Mouse (Mus musculus): ENCODE data around the gene Sbk3.
"Not testable (repeated sequence)": the region's sequence is repeated elsewhere in the genome, so short reads cannot be mapped to it uniquely, and the experiment has no call there.

The Sbk3 gene

GRCm38 (mm10) chr7:4971068-4971467, at the start of gene Sbk3:
Sbk3 (minus strand) TSS chr7:4971168.
- no peak for DNase-seq

- no peak for DNase-seq
Measured at GRCm38 (mm10) chr7:5020685-5021084, 49.7 kb upstream of the Sbk3 start.

- peak; percentile 98 for DNase-seq
Measured at GRCm38 (mm10) chr7:5020000-5020681, 49.2 kb upstream of the Sbk3 start, which contains the start of the genes Zfp865 and Ccdc106. Zfp865 (plus strand) TSS chr7:5020376. Ccdc106 (plus strand) TSS chr7:5020553.

- not testable (repeated sequence) for DNase-seq
Measured at GRCm38 (mm10) chr7:5019576-5019975, 48.6 kb upstream of the Sbk3 start.

- no peak for DNase-seq
Measured at GRCm38 (mm10) chr7:5017931-5018330, 47.0 kb upstream of the Sbk3 start.

- no peak for DNase-seq
Measured at GRCm38 (mm10) chr7:5017352-5017751, 46.4 kb upstream of the Sbk3 start.

GRCm38 (mm10) chr7:5016920-5017319, 46.0 kb upstream of the Sbk3 start:
- DNase-seq = no peak

- DNase-seq = no peak
Measured at GRCm38 (mm10) chr7:5016057-5016456, 45.1 kb upstream of the Sbk3 start.

GRCm38 (mm10) chr7:5015118-5016001, 44.4 kb upstream of the Sbk3 start, which contains the start of gene Gm44973:
Gm44973 (plus strand) TSS chr7:5015496.
- peak; percentile 87 to 90 for DNase-seq

GRCm38 (mm10) chr7:5014251-5015117, 43.5 kb upstream of the Sbk3 start, which contains the start of the genes Zfp524 and Fiz1:
Zfp524 (plus strand) TSS chr7:5014415.
Fiz1 (minus strand) TSS chr7:5014697.
- DNase-seq = peak; percentile 95 to 98

- DNase-seq = no peak
Measured at GRCm38 (mm10) chr7:5012681-5013513, 41.9 kb upstream of the Sbk3 start.

- no peak for DNase-seq
Measured at GRCm38 (mm10) chr7:5008229-5008628, 37.3 kb upstream of the Sbk3 start.

- DNase-seq = not testable (repeated sequence)
Measured at GRCm38 (mm10) chr7:5002876-5003275, 31.9 kb upstream of the Sbk3 start.

- no peak for DNase-seq
Measured at GRCm38 (mm10) chr7:4999876-5000275, 28.9 kb upstream of the Sbk3 start.

GRCm38 (mm10) chr7:4996934-4997333, 26.0 kb upstream of the Sbk3 start:
- DNase-seq = no peak

- DNase-seq = peak; percentile 98
Measured at GRCm38 (mm10) chr7:4996003-4996895, 25.3 kb upstream of the Sbk3 start, which contains the start of gene Zfp579. Zfp579 (minus strand) TSS chr7:4996158.

GRCm38 (mm10) chr7:4995268-4996002, 24.5 kb upstream of the Sbk3 start:
- no peak for DNase-seq

- DNase-seq = peak; percentile 37 to 55
Measured at GRCm38 (mm10) chr7:4993999-4994788, 23.2 kb upstream of the Sbk3 start.
